Mouse (Mus musculus): Measurements from ENCODE around the gene Hs1bp3. TPM values are rescaled to one million over a fixed set of nuclear protein-coding genes. Genes with fewer than 3 reads are reported as not detected.

The Hs1bp3 gene
- total and polyA plus RNA-seq, 2 experiments from 2014 or later: 5.8 to 7.0 TPM

GRCm38 (mm10) chr12:8348733-8349513 lies 35.7 kb downstream of the Hs1bp3 start:
- no peak for ATAC-seq
- H3K27me3 ChIP-seq (ENCODE audit: insufficient read depth, low read length): no peaks in the 10 kb centered on the region
- 76% methylated on average over 9 of the region's 9 CpGs for WGBS
- no peak for DNase-seq
- H3K4me3 ChIP-seq (ENCODE audit: low read depth, low read length): no peak overlapping the region
- no peak overlapping the region for H3K4me2 ChIP-seq (ENCODE audit: low read depth)
- H3K4me1 ChIP-seq (ENCODE audit: insufficient read depth): 0 out of 2 replicates have a peak, but pooled peaks cover 5% of the 10 kb centered on the region
- no peaks in the 10 kb centered on the region for H3K9me3 ChIP-seq (ENCODE audit: low read length)
- H3K27ac ChIP-seq (ENCODE audit: low read depth, low read length): no peak overlapping the region
- H3K9ac ChIP-seq: no peak overlapping the region
- no peak for TF ChIP-seq CTCF (IDR thresholded peaks at IDR 0.05; ENCODE audit: low read depth)
- H3K36me3 ChIP-seq (ENCODE audit: insufficient read depth): no peaks in the 10 kb centered on the region

- DNase-seq (no peak), ATAC-seq (no peak)
- 55% methylated on average over 4 of the region's 4 CpGs for WGBS
- no peaks in the 10 kb centered on the region for H3K27me3 ChIP-seq (ENCODE audit: insufficient read depth, low read length)
- no peaks in the 10 kb centered on the region for H3K36me3 ChIP-seq (ENCODE audit: insufficient read depth)
- H3K27ac ChIP-seq (ENCODE audit: low read depth, low read length): no peak overlapping the region
- 0 out of 2 replicates have a peak, but pooled peaks cover 5% of the 10 kb centered on the region for H3K4me1 ChIP-seq (ENCODE audit: insufficient read depth)
- no peaks in the 10 kb centered on the region for H3K9me3 ChIP-seq (ENCODE audit: low read length)
- no peak for TF ChIP-seq CTCF (IDR thresholded peaks at IDR 0.05; ENCODE audit: low read depth)
- no peak overlapping the region for H3K4me3 ChIP-seq (ENCODE audit: low read depth, low read length)
- H3K9ac ChIP-seq: no peak overlapping the region
- H3K4me2 ChIP-seq (ENCODE audit: low read depth): no peak overlapping the region
Observed at GRCm38 (mm10) chr12:8351025-8351903, 38.0 kb downstream of the Hs1bp3 start.

GRCm38 (mm10) chr12:8353071-8353470 lies 39.8 kb downstream of the Hs1bp3 start:
- WGBS: 80% methylated on average over 4 of the region's 4 CpGs
- ATAC-seq (no peak), DNase-seq (no peak)
- H3K27me3 ChIP-seq (ENCODE audit: insufficient read depth, low read length): no peaks in the 10 kb centered on the region
- no peak overlapping the region for H3K9ac ChIP-seq
- no peak overlapping the region for H3K4me2 ChIP-seq (ENCODE audit: low read depth)
- no peak overlapping the region for H3K27ac ChIP-seq (ENCODE audit: low read depth, low read length)
- H3K4me3 ChIP-seq (ENCODE audit: low read depth, low read length): no peak overlapping the region
- no peak for TF ChIP-seq CTCF (IDR thresholded peaks at IDR 0.05; ENCODE audit: low read depth)
- H3K36me3 ChIP-seq (ENCODE audit: insufficient read depth): no peaks in the 10 kb centered on the region
- H3K9me3 ChIP-seq (ENCODE audit: low read length): no peaks in the 10 kb centered on the region
- 0 out of 2 replicates have a peak, but pooled peaks cover 5% of the 10 kb centered on the region for H3K4me1 ChIP-seq (ENCODE audit: insufficient read depth)

- no peak for TF ChIP-seq CTCF (IDR thresholded peaks at IDR 0.05; ENCODE audit: low read depth)
- 0 out of 2 replicates have a peak, but pooled peaks cover 5% of the 10 kb centered on the region for H3K4me1 ChIP-seq (ENCODE audit: insufficient read depth)
- no peak overlapping the region for H3K4me2 ChIP-seq (ENCODE audit: low read depth)
- no peak overlapping the region for H3K9ac ChIP-seq
- 96% methylated on average over 1 of the region's 1 CpGs for WGBS
- H3K36me3 ChIP-seq (ENCODE audit: insufficient read depth): no peaks in the 10 kb centered on the region
- no peaks in the 10 kb centered on the region for H3K27me3 ChIP-seq (ENCODE audit: insufficient read depth, low read length)
- H3K9me3 ChIP-seq (ENCODE audit: low read length): no peaks in the 10 kb centered on the region
- no peak for DNase-seq
- no peak overlapping the region for H3K4me3 ChIP-seq (ENCODE audit: low read depth, low read length)
- no peak overlapping the region for H3K27ac ChIP-seq (ENCODE audit: low read depth, low read length)
- no peak for ATAC-seq
Observed at GRCm38 (mm10) chr12:8354187-8354586, 41.0 kb downstream of the Hs1bp3 start.

- TF ChIP-seq CTCF (IDR thresholded peaks at IDR 0.05; ENCODE audit: low read depth): peak; percentile 6; the same call in 1 of the 2 replicates
- H3K9ac ChIP-seq: no peak overlapping the region
- H3K4me3 ChIP-seq (ENCODE audit: low read depth, low read length): no peak overlapping the region
- WGBS: 98% methylated on average over 4 of the region's 4 CpGs
- H3K4me1 ChIP-seq (ENCODE audit: insufficient read depth): no peaks in the 10 kb centered on the region
- H3K27ac ChIP-seq (ENCODE audit: low read depth, low read length): no peak overlapping the region
- ATAC-seq: no peak
- no peak for DNase-seq
- H3K4me2 ChIP-seq (ENCODE audit: low read depth): no peak overlapping the region
- no peaks in the 10 kb centered on the region for H3K9me3 ChIP-seq (ENCODE audit: low read length)
- no peaks in the 10 kb centered on the region for H3K27me3 ChIP-seq (ENCODE audit: insufficient read depth, low read length)
- no peaks in the 10 kb centered on the region for H3K36me3 ChIP-seq (ENCODE audit: insufficient read depth)
Observed at GRCm38 (mm10) chr12:8355011-8355410, 41.8 kb downstream of the Hs1bp3 start.

GRCm38 (mm10) chr12:8357449-8357848 lies 44.2 kb downstream of the Hs1bp3 start:
- H3K27ac ChIP-seq (ENCODE audit: low read depth, low read length): peak overlapping the region; percentile 79
- H3K9ac ChIP-seq: no peak overlapping the region
- H3K4me3 ChIP-seq (ENCODE audit: low read depth, low read length): no peak overlapping the region
- H3K4me2 ChIP-seq (ENCODE audit: low read depth): 0 out of 2 replicates have a peak overlapping the region, but pooled peaks have one; percentile 13
- no peaks in the 10 kb centered on the region for H3K36me3 ChIP-seq (ENCODE audit: insufficient read depth)
- no peak for TF ChIP-seq CTCF (IDR thresholded peaks at IDR 0.05; ENCODE audit: low read depth)
- peak; percentile 96 for ATAC-seq
- no peaks in the 10 kb centered on the region for H3K27me3 ChIP-seq (ENCODE audit: insufficient read depth, low read length)
- H3K9me3 ChIP-seq (ENCODE audit: low read length): no peaks in the 10 kb centered on the region
- no peaks in the 10 kb centered on the region for H3K4me1 ChIP-seq (ENCODE audit: insufficient read depth)
- WGBS: 45% methylated on average over 5 of the region's 5 CpGs
- DNase-seq: peak; percentile 90
